Mouse (Mus musculus): Measurements from ENCODE around the gene Qars. TPM values are rescaled to one million over a fixed set of nuclear protein-coding genes. Genes with fewer than 3 reads are reported as not detected.

Gene Qars
- total RNA-seq (2021): 10 to 100 TPM; 73.6 to 76.9 TPM

GRCm38 (mm10) chr9:108507619-108508434 is at the start of gene Qars:
Qars (plus strand) TSS chr9:108507706.
- DNase-seq (ENCODE audit: low spot score in 2 of 2): peak; percentile 92
- intact Hi-C loops (cut with DNase I): loop anchor here (1.0 kb wide), 1 partner anchor 8 kb away; the partner anchor contains the start of gene Qrich1

GRCm38 (mm10) chr9:108459939-108460318 is 47.6 kb upstream of the Qars start:
- intact Hi-C loops (cut with DNase I): no loop called here
- DNase-seq (ENCODE audit: low spot score in 2 of 2): no peak

- DNase-seq (ENCODE audit: low spot score in 2 of 2): peak; percentile 86 to 89
- intact Hi-C loops (cut with DNase I): no loop called here
Observed at GRCm38 (mm10) chr9:108460319-108461178, 47.0 kb upstream of the Qars start, which contains the start of gene Ccdc71. Ccdc71 (plus strand) TSS chr9:108460527.

- DNase-seq (ENCODE audit: low spot score in 2 of 2): no peak
- intact Hi-C loops (cut with DNase I): no loop called here
Observed at GRCm38 (mm10) chr9:108461181-108461631, 46.3 kb upstream of the Qars start, which contains the start of gene Klhdc8b. Klhdc8b (minus strand) TSS chr9:108461581.

GRCm38 (mm10) chr9:108461675-108462074 is 45.8 kb upstream of the Qars start:
- no peak for DNase-seq (ENCODE audit: low spot score in 2 of 2)
- intact Hi-C loops (cut with DNase I): no loop called here

- intact Hi-C loops (cut with DNase I): no loop called here
Observed at GRCm38 (mm10) chr9:108462192-108462591, 45.3 kb upstream of the Qars start.

GRCm38 (mm10) chr9:108463713-108464112 is 43.8 kb upstream of the Qars start:
- intact Hi-C loops (cut with DNase I): no loop called here
- no peak for DNase-seq (ENCODE audit: low spot score in 2 of 2)

More at GRCm38 (mm10) chr9:108462192-108462591, 45.3 kb upstream of the Qars start:
- DNase-seq (ENCODE audit: low spot score in 2 of 2): no peak

- DNase-seq (ENCODE audit: low spot score in 2 of 2): no peak
- intact Hi-C loops (cut with DNase I): no loop called here
Observed at GRCm38 (mm10) chr9:108466219-108466618, 41.3 kb upstream of the Qars start.

- intact Hi-C loops (cut with DNase I): no loop called here
- DNase-seq (ENCODE audit: low spot score in 2 of 2): no peak
Observed at GRCm38 (mm10) chr9:108469430-108469829, 38.1 kb upstream of the Qars start.

GRCm38 (mm10) chr9:108469845-108470244 is 37.7 kb upstream of the Qars start:
- no peak for DNase-seq (ENCODE audit: low spot score in 2 of 2)
- intact Hi-C loops (cut with DNase I): no loop called here

- intact Hi-C loops (cut with DNase I): no loop called here
- no peak for DNase-seq (ENCODE audit: low spot score in 2 of 2)
Observed at GRCm38 (mm10) chr9:108474528-108474927, 33.0 kb upstream of the Qars start.

GRCm38 (mm10) chr9:108478638-108479156 is 28.8 kb upstream of the Qars start:
- DNase-seq (ENCODE audit: low spot score in 2 of 2): peak in 1 of 2 experiments; percentile 36
- intact Hi-C loops (cut with DNase I): no loop called here

- intact Hi-C loops (cut with DNase I): no loop called here
- no peak for DNase-seq (ENCODE audit: low spot score in 2 of 2)
Observed at GRCm38 (mm10) chr9:108479241-108479640, 28.3 kb upstream of the Qars start.

- intact Hi-C loops (cut with DNase I): no loop called here
- DNase-seq (ENCODE audit: low spot score in 2 of 2): no peak
Observed at GRCm38 (mm10) chr9:108479721-108480351, 27.7 kb upstream of the Qars start, which contains the start of gene Lamb2. Lamb2 (plus strand) TSS chr9:108479736.

- intact Hi-C loops (cut with DNase I): no loop called here
- no peak for DNase-seq (ENCODE audit: low spot score in 2 of 2)
Observed at GRCm38 (mm10) chr9:108480813-108481519, 26.5 kb upstream of the Qars start.

- intact Hi-C loops (cut with DNase I): no loop called here
- no peak for DNase-seq (ENCODE audit: low spot score in 2 of 2)
Observed at GRCm38 (mm10) chr9:108481520-108482210, 25.8 kb upstream of the Qars start.

GRCm38 (mm10) chr9:108483051-108483790 is 24.3 kb upstream of the Qars start:
- DNase-seq (ENCODE audit: low spot score in 2 of 2): no peak
- intact Hi-C loops (cut with DNase I): no loop called here

- intact Hi-C loops (cut with DNase I): no loop called here
- DNase-seq (ENCODE audit: low spot score in 2 of 2): no peak
Observed at GRCm38 (mm10) chr9:108484021-108484420, 23.5 kb upstream of the Qars start.
